Mouse (Mus musculus) megakaryocyte, embryonic 14.5 days (primary cell): Measurements from ENCODE around the gene Gapdhs. TPM values are rescaled to one million over a fixed set of nuclear protein-coding genes. Genes with fewer than 3 reads are reported as not detected.
"Not testable (repeated sequence)": the region's sequence is repeated elsewhere in the genome, so short reads cannot be mapped to it uniquely, and the experiment has no call there.

Experiments
- H3K27me3 ChIP-seq: replicated peaks from 2 replicates; pipeline ENCODE3; 2012; ENCODE audit warnings: inconsistent platforms
- H3K36me3 ChIP-seq: replicated peaks from 2 replicates; pipeline ENCODE3; 2012; ENCODE audit warnings: low read length, inconsistent platforms, mixed read lengths
- H3K4me1 ChIP-seq: 2 replicates; pipeline ENCODE4 v1.6.1; 2012; ENCODE audit warnings: inconsistent platforms
- H3K4me3 ChIP-seq: replicated peaks from 2 replicates; pipeline ENCODE3; 2012; ENCODE audit warnings: moderate library complexity, mild to moderate bottlenecking, inconsistent platforms
- H3K9me3 ChIP-seq: 2 replicates; pipeline ENCODE4 v1.6.1; 2012; ENCODE audit warnings: inconsistent platforms
- FLI1 ChIP-seq: IDR thresholded peaks from 2 replicates; pipeline ENCODE4 v1.6.1; 2012; ENCODE audit warnings: low read length, inconsistent platforms, mixed read lengths
- GATA1 ChIP-seq: IDR thresholded peaks from 3 replicates; pipeline ENCODE4 v1.6.1; 2012; ENCODE audit warnings: mixed read lengths, low read length, inconsistent platforms, borderline replicate concordance
- polyA plus RNA-seq: library from polyadenylated mRNA; stranded (reverse); fragments of >175 nt; gene quantifications from 2 replicates; pipeline ENCODE4 v1.2.3, GENCODE M21; 2012; ENCODE audit warnings: low replicate concordance; ENCODE audit not compliant: insufficient read depth

The Gapdhs gene
- not detected in 2 replicates for polyA plus RNA-seq

DNA sequence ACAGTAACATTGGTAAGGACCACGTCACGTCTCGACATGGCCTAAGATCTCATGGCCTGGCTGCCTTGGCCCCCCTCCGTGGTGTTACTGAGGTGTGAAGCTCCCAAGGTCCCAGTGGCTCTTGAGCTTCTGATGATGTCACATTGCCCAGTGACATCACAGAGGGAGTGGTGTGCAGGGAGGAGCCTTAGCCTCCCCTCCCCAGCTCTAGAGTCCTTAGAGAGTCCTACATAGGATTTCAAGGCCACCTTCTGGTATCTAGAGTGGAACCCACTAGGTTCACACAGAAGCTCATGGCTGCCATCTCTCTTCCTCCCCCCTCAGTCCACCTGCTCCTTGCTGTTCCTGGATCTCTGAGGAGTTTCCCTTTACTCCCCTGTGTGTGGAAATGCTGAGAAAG lies at the start of gene Gapdhs:
Gene Gapdhs (minus strand): TSS at position 65 of the 400 bp plus-strand sequence.
- peaks cover 10% of the 10 kb centered on the region for H3K9me3 ChIP-seq
- not testable (repeated sequence) for H3K4me1 ChIP-seq, H3K27me3 ChIP-seq
- peaks cover 10% of the 10 kb centered on the region for H3K36me3 ChIP-seq
- H3K4me3 ChIP-seq: peak within 1 kb of the TSS; percentile 47

DNA sequence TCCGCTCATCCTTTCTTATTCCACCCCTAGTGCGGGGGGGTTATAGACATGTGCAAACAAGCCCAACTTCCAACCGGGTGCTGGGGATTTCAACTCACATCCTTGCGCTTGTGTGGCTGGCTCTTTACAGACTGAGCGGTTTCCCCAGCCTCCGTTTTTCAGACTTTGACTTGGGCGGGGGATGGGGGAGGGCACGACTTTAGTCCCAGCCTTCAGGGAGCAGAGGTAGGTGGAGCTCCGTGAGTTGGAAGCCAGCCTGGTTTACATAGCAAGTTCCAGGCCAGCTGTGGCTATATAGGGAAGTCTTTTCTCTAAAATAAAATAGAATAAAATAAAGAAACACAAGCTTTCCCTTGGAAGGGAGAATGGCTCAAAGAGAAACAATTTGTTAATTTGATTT lies 48.4 kb upstream of the Gapdhs start:
- Histone ChIP-seq H3K4me3 (no peak overlapping the region), H3K27me3 (peaks cover 36% of the 10 kb centered on the region), H3K9me3 (no peaks in the 10 kb centered on the region), H3K4me1 (peaks cover 22% of the 10 kb centered on the region), H3K36me3 (no peaks in the 10 kb centered on the region)
- TF ChIP-seq FLI1 (no peak), GATA1 (no peak)

DNA sequence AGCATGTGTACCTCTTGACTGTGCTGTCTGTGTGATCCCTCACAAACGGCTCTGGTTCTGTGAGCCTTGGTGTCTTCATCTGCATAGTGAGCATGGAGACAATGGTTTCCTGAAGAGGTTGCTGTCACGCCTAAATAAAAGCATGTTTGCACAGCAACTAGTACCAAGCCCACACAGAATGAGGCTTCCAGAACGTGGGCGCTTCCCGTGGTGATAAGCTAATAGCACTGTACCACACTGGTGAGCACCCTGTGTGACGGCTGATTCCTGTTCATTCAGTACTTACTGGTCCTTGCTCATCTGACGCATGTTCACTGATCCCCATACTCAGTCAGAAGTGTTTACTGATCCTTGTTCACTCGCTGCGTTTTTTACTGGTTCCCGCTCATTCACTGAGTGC lies 46.7 kb upstream of the Gapdhs start:
- Histone ChIP-seq H3K36me3 (no peaks in the 10 kb centered on the region), H3K4me1 (peaks cover 22% of the 10 kb centered on the region)

DNA sequence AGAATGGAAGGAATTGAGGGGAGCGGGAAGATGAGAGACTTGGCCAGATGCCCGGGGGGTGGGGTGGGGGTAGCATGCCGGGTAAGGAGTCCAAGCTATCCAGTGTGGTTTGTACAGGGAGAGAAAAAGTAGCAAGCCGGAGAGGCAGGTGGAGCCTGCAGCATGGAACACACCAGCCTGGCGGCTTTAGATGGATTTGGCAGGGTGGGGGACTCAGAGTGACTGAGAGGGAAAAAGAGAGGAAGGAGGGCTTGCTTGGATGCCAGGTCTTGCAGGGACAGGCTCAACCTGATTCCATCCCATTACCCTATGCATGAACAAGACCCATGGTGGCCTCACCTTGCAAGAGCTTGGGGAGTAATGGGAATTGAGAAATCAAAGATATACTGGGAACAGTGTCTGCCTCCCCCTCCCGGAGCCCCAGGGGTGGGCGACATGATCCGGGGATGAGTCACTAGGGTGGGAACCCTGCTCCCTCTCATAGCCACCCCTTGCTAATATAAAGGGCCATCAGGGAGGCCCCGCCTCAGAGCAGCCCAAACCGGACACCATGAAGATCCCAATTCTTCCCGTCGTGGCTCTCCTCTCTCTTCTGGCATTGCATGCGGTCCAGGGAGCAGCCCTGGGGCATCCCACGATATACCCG lies 44.0 kb upstream of the Gapdhs start, which contains the start of gene Krtdap:
Gene Krtdap (plus strand): TSS at position 520 of the 646 bp plus-strand sequence.
- H3K4me1 ChIP-seq: peaks cover 27% of the 10 kb centered on the region
- no peaks in the 10 kb centered on the region for H3K36me3 ChIP-seq
- TF ChIP-seq FLI1 (no peak), GATA1 (no peak)
- no peak within 1 kb of the TSS for H3K4me3 ChIP-seq
- H3K9me3 ChIP-seq: no peaks in the 10 kb centered on the region
- H3K27me3 ChIP-seq: peaks cover 41% of the 10 kb centered on the region

More for the DNA sequence above, 46.7 kb upstream of the Gapdhs start:
- TF ChIP-seq FLI1 (no peak), GATA1 (no peak)
- H3K27me3 ChIP-seq: peaks cover 41% of the 10 kb centered on the region
- no peaks in the 10 kb centered on the region for H3K9me3 ChIP-seq
- H3K4me3 ChIP-seq: no peak overlapping the region

DNA sequence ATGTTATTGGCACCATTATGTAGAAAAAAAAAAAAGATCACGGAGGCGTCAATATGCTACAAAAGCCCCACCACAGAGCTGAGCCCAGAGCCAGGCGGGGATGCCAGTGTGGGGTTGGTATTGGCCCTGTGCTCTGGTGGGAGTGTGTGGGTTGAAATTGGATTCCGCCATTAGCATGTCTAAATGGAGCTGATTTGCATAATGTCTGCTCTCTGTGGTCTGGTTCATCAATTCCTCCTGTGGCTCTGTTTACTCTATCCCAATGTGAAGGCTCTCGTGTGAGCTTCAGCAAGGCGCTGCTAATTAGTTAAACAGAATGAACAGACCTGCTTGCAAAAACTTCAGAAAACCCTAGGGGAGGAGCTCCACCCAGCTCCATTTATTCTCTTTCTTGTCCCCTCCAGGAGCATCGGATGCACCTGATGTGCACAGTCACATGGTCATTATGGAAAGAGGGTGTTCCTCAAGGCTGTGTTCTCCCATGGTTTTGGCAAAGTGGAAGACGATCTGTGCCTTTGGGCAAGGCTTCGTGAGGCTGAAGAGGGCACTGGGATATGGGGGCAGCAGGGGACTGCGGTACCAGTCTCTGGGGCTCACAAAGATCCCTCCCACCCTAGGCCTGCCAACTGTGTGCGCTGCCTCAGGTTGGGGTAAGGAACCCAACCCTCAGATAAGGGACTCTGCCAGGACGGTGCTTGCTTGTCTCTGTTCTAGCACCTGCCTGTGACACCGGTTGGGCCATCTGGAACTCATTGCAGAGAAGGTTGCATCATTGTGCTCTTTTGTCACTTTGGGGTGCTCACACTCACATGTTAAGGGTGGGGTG lies 42.5 kb upstream of the Gapdhs start:
- no peak for TF ChIP-seq GATA1
- TF ChIP-seq FLI1: no peak
- Histone ChIP-seq H3K4me1 (peaks cover 32% of the 10 kb centered on the region), H3K9me3 (no peaks in the 10 kb centered on the region), H3K4me3 (no peak overlapping the region), H3K27me3 (peaks cover 37% of the 10 kb centered on the region), H3K36me3 (no peaks in the 10 kb centered on the region)

DNA sequence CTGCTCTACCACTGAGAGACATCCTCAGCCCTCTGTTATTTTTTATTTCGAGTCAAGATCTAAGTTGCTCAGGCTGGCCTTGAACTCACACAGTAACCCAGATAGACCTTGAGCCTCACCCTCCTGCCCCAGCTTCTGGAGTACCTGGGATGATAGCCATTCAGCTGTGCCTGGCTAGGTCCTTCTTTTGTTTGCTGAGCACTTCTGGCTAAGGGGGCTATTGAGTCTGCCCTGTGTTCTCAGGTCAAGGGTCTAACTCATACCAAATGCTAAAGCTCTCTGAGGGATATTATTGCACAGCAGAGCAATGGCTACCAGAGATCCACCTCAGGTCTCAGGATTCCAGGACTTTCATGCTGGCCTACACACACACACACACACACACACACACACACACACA lies 41.7 kb upstream of the Gapdhs start:
- Histone ChIP-seq H3K4me3 (no peak overlapping the region), H3K36me3 (no peaks in the 10 kb centered on the region), H3K4me1 (peaks cover 32% of the 10 kb centered on the region), H3K27me3 (peaks cover 34% of the 10 kb centered on the region), H3K9me3 (no peaks in the 10 kb centered on the region)
- TF ChIP-seq GATA1: no peak

DNA sequence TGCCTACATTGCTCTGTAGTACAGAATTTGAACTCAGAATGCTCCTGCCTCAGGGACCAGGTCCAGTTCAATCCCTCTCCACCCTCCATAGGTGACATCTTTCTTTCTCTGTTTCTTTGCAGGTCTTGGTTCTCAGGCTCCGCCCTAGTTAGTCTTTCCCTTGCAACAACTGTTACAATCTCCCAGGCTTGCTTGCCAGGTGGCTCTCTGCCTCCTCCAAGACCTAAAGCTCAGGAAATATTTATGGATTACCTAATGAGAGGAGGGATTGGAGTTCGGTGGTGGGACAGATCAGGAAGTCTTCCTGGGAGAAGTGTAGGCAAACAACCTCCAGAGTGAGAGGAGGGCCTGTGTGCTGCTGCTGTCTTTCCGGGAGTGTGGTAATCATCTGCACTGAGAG lies 39.2 kb upstream of the Gapdhs start:
- TF ChIP-seq FLI1 (no peak), GATA1 (no peak)
- peaks cover 23% of the 10 kb centered on the region for H3K27me3 ChIP-seq
- no peaks in the 10 kb centered on the region for H3K36me3 ChIP-seq
- H3K4me1 ChIP-seq: peaks cover 35% of the 10 kb centered on the region
- no peaks in the 10 kb centered on the region for H3K9me3 ChIP-seq
- no peak overlapping the region for H3K4me3 ChIP-seq

DNA sequence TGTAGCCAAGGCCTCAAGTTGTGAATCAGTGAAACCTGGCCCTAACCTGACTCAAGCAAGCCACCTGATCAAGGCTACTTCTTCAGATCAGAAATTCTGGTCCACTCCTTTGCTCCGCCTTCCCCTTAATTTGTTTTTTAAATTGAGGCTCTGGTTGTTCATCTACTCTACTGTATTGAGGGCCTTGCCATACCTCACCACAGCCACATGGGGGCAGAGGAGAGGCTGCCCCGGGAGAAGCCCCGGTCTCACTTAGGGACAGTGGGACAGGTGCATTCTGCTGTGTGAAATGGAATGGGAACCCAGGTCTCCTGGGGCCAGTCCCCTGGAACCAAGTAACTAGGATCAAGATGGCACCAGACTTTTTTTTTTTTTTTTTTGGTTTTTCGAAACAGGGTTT lies 38.3 kb upstream of the Gapdhs start:
- no peak for TF ChIP-seq FLI1
- no peak for TF ChIP-seq GATA1
- Histone ChIP-seq H3K36me3 (no peaks in the 10 kb centered on the region), H3K9me3 (no peaks in the 10 kb centered on the region), H3K4me1 (peaks cover 43% of the 10 kb centered on the region), H3K27me3 (peaks cover 15% of the 10 kb centered on the region), H3K4me3 (no peak overlapping the region)

DNA sequence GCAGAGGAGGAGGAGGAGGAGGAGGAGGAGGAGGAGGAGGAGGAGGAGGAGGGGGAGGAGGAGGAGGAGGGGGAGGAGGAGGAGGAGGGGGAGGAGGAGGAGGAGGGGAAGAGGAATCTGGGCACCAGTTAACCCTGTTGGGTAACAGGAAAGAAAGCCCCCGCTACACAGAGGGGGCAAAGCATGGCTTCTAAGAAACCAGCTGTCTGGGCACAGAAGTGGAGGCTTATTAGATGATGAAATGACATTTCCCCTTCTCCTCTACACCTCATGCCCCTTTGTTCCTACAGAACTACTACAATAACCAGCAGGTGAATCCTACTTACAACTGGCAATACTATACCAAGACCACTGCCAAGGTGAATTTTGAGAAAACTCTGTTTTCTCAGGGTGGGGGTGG lies 34.4 kb upstream of the Gapdhs start:
- H3K36me3 ChIP-seq: no peaks in the 10 kb centered on the region
- peaks cover 24% of the 10 kb centered on the region for H3K27me3 ChIP-seq
- H3K9me3 ChIP-seq: no peaks in the 10 kb centered on the region
- H3K4me1 ChIP-seq: peaks cover 36% of the 10 kb centered on the region
- TF ChIP-seq GATA1: no peak
- no peak for TF ChIP-seq FLI1
- no peak overlapping the region for H3K4me3 ChIP-seq

DNA sequence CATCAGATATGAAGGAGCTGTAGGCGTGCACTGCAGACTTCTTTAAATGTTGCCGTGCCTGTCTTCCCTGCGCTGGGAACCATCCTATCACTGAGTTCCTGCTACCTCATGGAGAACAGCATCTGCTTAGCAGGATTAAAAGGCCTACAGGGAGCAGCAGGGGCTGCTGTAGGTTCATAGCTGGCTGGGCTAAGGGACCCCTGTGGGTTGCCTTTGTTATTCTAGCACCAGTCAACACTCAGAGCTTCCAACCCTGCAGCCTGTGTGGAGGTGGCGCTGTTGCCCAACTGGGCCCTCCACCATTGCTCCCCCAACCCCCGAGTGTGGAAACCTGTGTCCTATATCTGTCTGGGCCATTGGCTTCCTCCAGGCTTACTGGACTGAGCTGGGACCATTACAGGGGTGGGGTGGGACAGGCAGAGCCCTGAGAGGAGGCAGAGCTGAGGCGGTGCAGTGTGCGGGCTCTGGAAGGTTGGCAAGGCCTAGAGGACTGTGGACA lies 33.6 kb upstream of the Gapdhs start:
- peaks cover 24% of the 10 kb centered on the region for H3K27me3 ChIP-seq
- peaks cover 2% of the 10 kb centered on the region; the same call in 1 of the 2 replicates for H3K9me3 ChIP-seq
- H3K4me3 ChIP-seq: no peak overlapping the region
- no peaks in the 10 kb centered on the region for H3K36me3 ChIP-seq
- TF ChIP-seq GATA1 (no peak), FLI1 (no peak)
- H3K4me1 ChIP-seq: peaks cover 33% of the 10 kb centered on the region
